Mouse (Mus musculus) midbrain, postnatal 0 days (tissue): Measurements from ENCODE around the gene Wtap. TPM values are rescaled to one million over a fixed set of nuclear protein-coding genes. Genes with fewer than 3 reads are reported as not detected.
"Not testable (repeated sequence)": the region's sequence is repeated elsewhere in the genome, so short reads cannot be mapped to it uniquely, and the experiment has no call there.

Experiments used
- ATAC-seq: fragments of 200-750 bp; cut with Nextera tagmentation; 2 replicates; pipeline ENCODE4 v1.8.0; 2017; ENCODE audit warnings: moderate number of reproducible peaks, mild to moderate bottlenecking, moderate TSS enrichment, moderate library complexity; ENCODE audit not compliant: low FRiP score
- DNase-seq: peaks from one replicate; pipeline ENCODE4 v3.0.0-alpha.2; 2015; ENCODE audit warnings: low spot score
- H3K27ac ChIP-seq: fragments of 300-500 bp; sonication (generic); 2 replicates; pipeline ENCODE4 v1.5.1; 2014; ENCODE audit warnings: low read depth, mild to moderate bottlenecking, low read length, mixed read lengths
- H3K27me3 ChIP-seq: fragments of 300-500 bp; sonication (generic); 2 replicates; pipeline ENCODE4 v1.6.1; 2014; ENCODE audit warnings: low read length, control low read depth, mixed read lengths; ENCODE audit not compliant: insufficient read depth
- H3K36me3 ChIP-seq: fragments of 300-500 bp; sonication (generic); 2 replicates; pipeline ENCODE4 v1.6.1; 2014; ENCODE audit warnings: low read length, control low read depth, mixed read lengths; ENCODE audit not compliant: insufficient read depth
- H3K4me1 ChIP-seq: fragments of 300-500 bp; sonication (generic); 2 replicates; pipeline ENCODE4 v1.6.1; 2014; ENCODE audit warnings: mild to moderate bottlenecking, control low read depth, antibody characterized with exemption, low read length, mixed read lengths; ENCODE audit not compliant: insufficient read depth
- H3K4me2 ChIP-seq: fragments of 300-500 bp; sonication (generic); 2 replicates; pipeline ENCODE4 v1.6.1; 2014; ENCODE audit warnings: low read depth, mild to moderate bottlenecking, low read length, mixed read lengths; ENCODE audit not compliant: poor library complexity, severe bottlenecking
- H3K4me3 ChIP-seq: fragments of 300-500 bp; sonication (generic); 2 replicates; pipeline ENCODE4 v1.5.1; 2014; ENCODE audit warnings: low read depth, mild to moderate bottlenecking, low read length, moderate library complexity
- H3K9ac ChIP-seq: fragments of 300-500 bp; sonication (generic); replicated peaks from 2 replicates; pipeline ENCODE4 v1.6.1; 2014; ENCODE audit warnings: mild to moderate bottlenecking, low read length, moderate library complexity, mixed read lengths; ENCODE audit not compliant: poor library complexity, severe bottlenecking
- H3K9me3 ChIP-seq: fragments of 300-500 bp; sonication (generic); 2 replicates; pipeline ENCODE4 v1.6.1; 2016; ENCODE audit warnings: low read length, control low read depth
- CTCF ChIP-seq: IDR thresholded peaks from 2 replicates; pipeline ENCODE4 v1.5.1; 2016; ENCODE audit warnings: antibody characterized with exemption, mild to moderate bottlenecking
- WGBS: fragments of 180-500 bp; shearing (Covaris S2); extraction: QIAGEN DNeasy Blood & Tissue Kit; methylation state at CpG from one replicate; pipeline ENCODE4 v1.1.7; 2014; 5-methylcytosine and 5-hydroxymethylcytosine counted together
- polyA plus RNA-seq: library from polyadenylated mRNA; unstranded; fragments of >200 nt; fragmentation: Nextera tagmentation; extraction: Ambion mirVana; gene quantifications from 2 replicates; pipeline ENCODE4 v1.2.1, GENCODE M21; 2015
- total RNA-seq: library from RNA; depleted of rRNA; stranded (reverse); fragments of >200 nt; gene quantifications from 2 replicates; pipeline ENCODE4 v1.2.3, GENCODE M21; 2014

Wtap gene
- total and polyA plus RNA-seq, 2 experiments from 2014 or later: 82.7 to 147 TPM

GRCm38 (mm10) chr17:12956664-12957063 lies 37.3 kb downstream of the Wtap start:
- H3K9me3 ChIP-seq: no peaks in the 10 kb centered on the region
- WGBS: 94% methylated on average over 8 of the region's 8 CpGs
- no peak for DNase-seq

GRCm38 (mm10) chr17:12949669-12950068 lies 44.3 kb downstream of the Wtap start:
- Histone ChIP-seq H3K4me3 (no peak overlapping the region), H3K9me3 (no peaks in the 10 kb centered on the region), H3K27me3 (no peaks in the 10 kb centered on the region), H3K9ac (no peak overlapping the region), H3K4me1 (no peaks in the 10 kb centered on the region), H3K36me3 (peaks cover 38% of the 10 kb centered on the region), H3K27ac (no peak overlapping the region), H3K4me2 (no peak overlapping the region)
- 94% methylated on average over 5 of the region's 5 CpGs for WGBS
- ATAC-seq (no peak), DNase-seq (no peak)
- TF ChIP-seq CTCF: no peak

More at GRCm38 (mm10) chr17:12956664-12957063, 37.3 kb downstream of the Wtap start:
- peaks cover 4% of the 10 kb centered on the region; the same call in 1 of the 2 replicates for H3K4me1 ChIP-seq
- H3K27me3 ChIP-seq: no peaks in the 10 kb centered on the region
- H3K4me2 ChIP-seq: no peak overlapping the region
- peaks cover 9% of the 10 kb centered on the region; the same call in 1 of the 2 replicates for H3K36me3 ChIP-seq
- H3K27ac ChIP-seq: no peak overlapping the region
- H3K9ac ChIP-seq: no peak overlapping the region
- ATAC-seq: no peak
- H3K4me3 ChIP-seq: no peak overlapping the region
- TF ChIP-seq CTCF: no peak

GRCm38 (mm10) chr17:12942459-12943162 lies 51.4 kb downstream of the Wtap start:
- Histone ChIP-seq H3K9me3 (no peaks in the 10 kb centered on the region), H3K4me1 (no peaks in the 10 kb centered on the region; the same call in 1 of the 2 replicates), H3K4me2 (no peak overlapping the region), H3K9ac (no peak overlapping the region), H3K27ac (no peak overlapping the region), H3K27me3 (no peaks in the 10 kb centered on the region), H3K36me3 (peaks cover 25% of the 10 kb centered on the region), H3K4me3 (no peak overlapping the region)
- 96% methylated on average over 6 of the region's 6 CpGs for WGBS
- DNase-seq (no peak), ATAC-seq (no peak)
- TF ChIP-seq CTCF: no peak

GRCm38 (mm10) chr17:12941543-12942260 lies 52.3 kb downstream of the Wtap start:
- Histone ChIP-seq H3K4me3 (no peak overlapping the region), H3K27me3 (no peaks in the 10 kb centered on the region), H3K9ac (no peak overlapping the region), H3K27ac (no peak overlapping the region), H3K4me2 (no peak overlapping the region), H3K4me1 (no peaks in the 10 kb centered on the region; the same call in 1 of the 2 replicates), H3K9me3 (no peaks in the 10 kb centered on the region), H3K36me3 (peaks cover 25% of the 10 kb centered on the region)
- WGBS: 78% methylated on average over 8 of the region's 8 CpGs
- TF ChIP-seq CTCF: no peak
- DNase-seq: no peak
- no peak for ATAC-seq

GRCm38 (mm10) chr17:12940151-12940805 lies 53.7 kb downstream of the Wtap start, which contains the start of gene Acat3:
Acat3 (minus strand) TSS chr17:12940600.
- peak within 1 kb of the TSS; percentile 15; the same call in 1 of the 2 replicates for H3K4me3 ChIP-seq
- no peak for DNase-seq
- no peaks in the 10 kb centered on the region; the same call in 1 of the 2 replicates for H3K4me1 ChIP-seq
- H3K36me3 ChIP-seq: peaks cover 21% of the 10 kb centered on the region
- H3K27me3 ChIP-seq: no peaks in the 10 kb centered on the region
- H3K27ac ChIP-seq: no peak within 1 kb of the TSS
- peak; percentile 33; the same call in 1 of the 2 replicates for ATAC-seq
- H3K9me3 ChIP-seq: no peaks in the 10 kb centered on the region
- WGBS: 17% methylated on average over 26 of the region's 27 CpGs
- no peak for TF ChIP-seq CTCF
- H3K9ac ChIP-seq: no peak within 1 kb of the TSS
- H3K4me2 ChIP-seq: peak within 1 kb of the TSS; percentile 51

- H3K27me3 ChIP-seq, H3K4me1 ChIP-seq, DNase-seq, H3K27ac ChIP-seq, H3K9me3 ChIP-seq, H3K9ac ChIP-seq: not testable (repeated sequence)
- H3K4me2 ChIP-seq: peak overlapping the region; percentile 51
- peaks cover 17% of the 10 kb centered on the region for H3K36me3 ChIP-seq
- 25% methylated on average over 2 of the region's 12 CpGs for WGBS
- ATAC-seq: peak; percentile 60
- peak overlapping the region; percentile 15; the same call in 1 of the 2 replicates for H3K4me3 ChIP-seq
Measured at GRCm38 (mm10) chr17:12939377-12940148, 54.4 kb downstream of the Wtap start.
